Mouse (Mus musculus) heart, postnatal 10 days (tissue): Measurements from ENCODE around the gene Shisa3. TPM values are rescaled to one million over a fixed set of nuclear protein-coding genes. Genes with fewer than 3 reads are reported as not detected.
A peak's percentile ranks its signal among the peaks of the same experiment; 100 is the strongest.

Experiments used
- DNase-seq, 2 experiments: peaks; one replicate each; pipeline ENCODE4 v3.0.0; 2021
- intact Hi-C: fragments of 180-260 bp; cut with DNase I; formaldehyde crosslinking; loops from one replicate; pipeline ENCODE4 v1.15.1; 2025
- total RNA-seq, 2 experiments: library from RNA; stranded (reverse); gene quantifications; 2 replicates each; pipeline ENCODE4 v1.2.3; 2021

Shisa3 gene
- total RNA-seq, 2 experiments from 2014 or later: 0.60 to 0.62 TPM

GRCm38 (mm10) chr5:67631261-67631660 lies 23.6 kb downstream of the Shisa3 start:
- no peak for DNase-seq
- intact Hi-C loops: no loop called here

GRCm38 (mm10) chr5:67633138-67633782 lies 25.6 kb downstream of the Shisa3 start:
- intact Hi-C loops: no loop called here
- DNase-seq: no peak

- intact Hi-C loops: no loop called here
- peak in 1 of 2 experiments; percentile 13 for DNase-seq
Observed at GRCm38 (mm10) chr5:67633831-67634268, 26.2 kb downstream of the Shisa3 start.

- intact Hi-C loops: no loop called here
- no peak for DNase-seq
Observed at GRCm38 (mm10) chr5:67634339-67634738, 26.7 kb downstream of the Shisa3 start.

GRCm38 (mm10) chr5:67640596-67641312 lies 33.1 kb downstream of the Shisa3 start:
- intact Hi-C loops: no loop called here
- no peak for DNase-seq

GRCm38 (mm10) chr5:67641406-67642120 lies 33.9 kb downstream of the Shisa3 start:
- DNase-seq: no peak
- intact Hi-C loops: no loop called here

GRCm38 (mm10) chr5:67643537-67644255 lies 36.0 kb downstream of the Shisa3 start:
- intact Hi-C loops: no loop called here

GRCm38 (mm10) chr5:67646756-67647529 lies 39.3 kb downstream of the Shisa3 start:
- intact Hi-C loops: no loop called here
- no peak for DNase-seq

More at GRCm38 (mm10) chr5:67643537-67644255, 36.0 kb downstream of the Shisa3 start:
- DNase-seq: no peak

GRCm38 (mm10) chr5:67647568-67647967 lies 39.9 kb downstream of the Shisa3 start:
- intact Hi-C loops: no loop called here
- peak in 1 of 2 experiments; percentile 8 for DNase-seq

GRCm38 (mm10) chr5:67649156-67649555 lies 41.5 kb downstream of the Shisa3 start:
- DNase-seq: no peak
- intact Hi-C loops: no loop called here

GRCm38 (mm10) chr5:67650021-67650420 lies 42.3 kb downstream of the Shisa3 start:
- intact Hi-C loops: no loop called here
- DNase-seq: no peak

- DNase-seq: no peak
- intact Hi-C loops: no loop called here
Observed at GRCm38 (mm10) chr5:67652468-67652867, 44.8 kb downstream of the Shisa3 start.

- no peak for DNase-seq
- intact Hi-C loops: no loop called here
Observed at GRCm38 (mm10) chr5:67653543-67653942, 45.9 kb downstream of the Shisa3 start.

- intact Hi-C loops: no loop called here
- DNase-seq: no peak
Observed at GRCm38 (mm10) chr5:67654572-67654971, 46.9 kb downstream of the Shisa3 start.

GRCm38 (mm10) chr5:67655696-67656519 lies 48.2 kb downstream of the Shisa3 start:
- no peak for DNase-seq
- intact Hi-C loops: no loop called here

- intact Hi-C loops: no loop called here
Observed at GRCm38 (mm10) chr5:67656821-67657259, 49.2 kb downstream of the Shisa3 start.

GRCm38 (mm10) chr5:67659864-67660263 lies 52.2 kb downstream of the Shisa3 start:
- no peak for DNase-seq
- intact Hi-C loops: no loop called here

More at GRCm38 (mm10) chr5:67656821-67657259, 49.2 kb downstream of the Shisa3 start:
- DNase-seq: no peak

GRCm38 (mm10) chr5:67662715-67663114 lies 55.0 kb downstream of the Shisa3 start:
- no peak for DNase-seq
- intact Hi-C loops: no loop called here

GRCm38 (mm10) chr5:67669436-67669896 lies 61.8 kb downstream of the Shisa3 start:
- intact Hi-C loops: no loop called here
- DNase-seq: peak; percentile 34 to 36
